Mouse (Mus musculus) megakaryocyte-erythroid progenitor cell, adult 5-6 weeks (primary cell): Measurements from ENCODE around the gene Sh3bp1. TPM values are rescaled to one million over a fixed set of nuclear protein-coding genes. Genes with fewer than 3 reads are reported as not detected.
"Not testable (repeated sequence)": the region's sequence is repeated elsewhere in the genome, so short reads cannot be mapped to it uniquely, and the experiment has no call there.

ENCODE experiments used
- ATAC-seq: replicated peaks from 2 replicates; pipeline ENCODE4 v1.8.0; 2016; ENCODE audit warnings: mild to moderate bottlenecking, inconsistent platforms; ENCODE audit not compliant: severe bottlenecking, poor library complexity, low FRiP score, low TSS enrichment
- total RNA-seq, 2 experiments: library from RNA; stranded (forward) in 1 of 2; stranded (reverse) in 1 of 2; fragments of 200-1000, 215-1000 nt in 1 of 2; fragments of >200 nt in 1 of 2; fragmentation: Nextera tagmentation in 1 of 2; gene quantifications; 2 replicates each; pipeline ENCODE4 v1.2.3; 2014 to 2017

Gene Sh3bp1
- total RNA-seq, 2 experiments from 2014 or later: 11.6 to 53.7 TPM

- ATAC-seq: peak; percentile 53
These were observed 22.4 kb upstream of the Sh3bp1 start, which contains the start of gene Gga1 for GRCm38 (mm10) chr15:78876991-78877809. Gene Gga1 (plus strand): TSS chr15:78877190.

DNA sequence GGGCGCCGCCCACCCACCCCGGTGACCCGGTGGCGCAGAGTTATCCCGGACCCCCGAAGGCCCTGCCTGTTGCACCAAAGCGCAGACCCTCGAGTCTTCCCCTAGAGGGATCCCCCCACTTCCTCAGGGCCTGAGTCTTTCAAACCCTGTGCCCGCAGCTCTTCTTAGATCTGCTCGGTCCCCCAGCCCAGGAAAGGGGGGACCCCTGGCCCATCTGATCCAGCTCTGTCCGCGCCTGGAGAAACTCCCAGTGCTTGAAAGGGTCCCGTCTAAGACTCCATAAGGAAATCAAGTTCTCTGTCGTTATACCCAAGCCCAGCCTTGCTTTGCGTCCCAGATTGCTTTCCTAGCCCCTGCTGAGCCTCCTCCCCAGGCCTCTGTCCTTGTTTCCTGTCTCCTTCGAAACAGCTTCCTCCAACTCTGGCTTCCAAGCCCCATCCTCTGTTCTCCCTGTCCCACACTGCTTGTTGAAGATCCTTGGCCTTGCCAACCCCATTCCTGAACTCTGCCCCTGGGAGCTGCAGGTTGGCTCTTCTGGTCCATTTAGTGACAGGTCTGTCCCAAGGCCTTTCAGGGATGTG is 21.7 kb upstream of the Sh3bp1 start:
- ATAC-seq: no peak

DNA sequence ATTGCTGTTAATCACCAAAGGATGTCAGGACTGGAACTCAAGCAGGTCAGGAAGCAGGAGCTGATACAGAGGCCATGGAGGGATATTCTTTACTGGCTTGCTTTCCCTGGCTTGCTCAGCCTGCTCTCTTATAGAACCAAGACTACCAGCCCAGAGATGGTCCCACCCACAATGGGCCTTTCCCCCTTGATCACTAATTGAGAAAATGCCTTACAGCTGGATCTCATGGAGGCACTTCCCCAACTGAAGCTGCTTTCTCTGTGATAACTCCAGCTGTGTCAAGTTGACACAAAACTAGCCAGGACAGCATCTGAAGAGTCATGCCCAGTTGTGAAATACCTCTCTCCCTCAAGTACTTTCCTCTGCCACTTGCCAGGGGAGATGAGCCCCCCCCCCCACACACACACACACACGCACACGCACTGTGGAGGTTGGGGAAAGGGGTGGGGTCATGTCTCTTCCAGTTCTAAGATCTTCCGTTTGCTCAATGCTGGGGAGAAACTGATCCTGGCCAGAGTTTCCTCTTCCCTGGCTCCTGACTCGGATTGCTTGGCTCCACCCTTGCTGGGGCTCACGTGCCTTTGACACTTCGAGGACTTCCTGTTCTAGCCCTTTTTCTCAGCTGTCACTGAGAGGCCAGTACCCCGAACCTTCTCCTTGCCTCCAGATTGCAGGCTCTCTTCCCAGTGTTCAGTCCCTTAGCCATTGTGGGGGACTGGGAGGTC is 20.6 kb upstream of the Sh3bp1 start:
- not testable (repeated sequence) for ATAC-seq

- no peak for ATAC-seq
These were observed 19.1 kb upstream of the Sh3bp1 start for GRCm38 (mm10) chr15:78880432-78880831.

- no peak for ATAC-seq
These were observed 17.7 kb upstream of the Sh3bp1 start for GRCm38 (mm10) chr15:78881828-78882227.

DNA sequence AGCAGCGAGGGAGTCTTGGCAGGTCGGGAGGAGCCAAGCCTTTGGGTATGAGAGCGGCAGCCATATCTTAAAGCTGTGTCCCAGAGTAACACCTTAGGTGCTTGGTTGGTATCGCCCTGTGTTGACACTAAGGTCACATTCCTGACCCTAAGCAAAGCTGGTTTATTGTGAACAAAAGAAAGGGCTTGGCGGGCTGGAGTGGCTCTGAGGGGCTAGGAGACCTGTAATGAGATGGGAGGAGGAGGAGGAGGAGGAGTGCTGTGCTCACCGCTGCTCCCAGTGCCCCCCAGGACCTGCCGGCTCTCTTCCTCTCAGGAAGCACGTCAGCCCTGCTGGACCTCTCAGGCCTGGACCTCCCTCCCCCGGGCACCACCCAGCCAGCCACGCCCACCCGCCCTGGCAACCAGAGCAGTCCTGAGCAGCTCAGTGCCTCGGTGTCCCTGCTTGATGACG is 10.1 kb upstream of the Sh3bp1 start:
- no peak for ATAC-seq

DNA sequence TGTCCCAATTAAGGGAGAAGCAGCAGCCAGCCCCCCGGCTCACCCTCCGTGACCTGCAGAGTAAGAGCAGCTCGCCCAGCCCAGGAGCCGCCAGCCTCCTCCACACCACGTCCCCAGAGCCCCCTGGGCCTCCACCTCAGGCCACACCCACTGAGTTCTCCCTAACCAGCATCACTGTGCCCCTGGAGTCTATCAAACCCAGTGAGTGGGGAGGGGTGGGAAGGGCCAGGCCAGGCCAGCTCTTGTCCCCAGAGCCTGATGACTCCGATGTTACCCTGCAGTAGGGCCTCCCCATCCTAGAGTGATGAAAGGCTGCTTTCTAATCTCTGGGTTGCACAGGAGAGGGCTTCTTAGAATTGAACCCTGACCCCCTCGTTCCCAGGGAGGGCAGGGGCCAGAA is 7.1 kb upstream of the Sh3bp1 start:
- no peak for ATAC-seq

GRCm38 (mm10) chr15:78894726-78895125 is 4.8 kb upstream of the Sh3bp1 start:
- no peak for ATAC-seq

DNA sequence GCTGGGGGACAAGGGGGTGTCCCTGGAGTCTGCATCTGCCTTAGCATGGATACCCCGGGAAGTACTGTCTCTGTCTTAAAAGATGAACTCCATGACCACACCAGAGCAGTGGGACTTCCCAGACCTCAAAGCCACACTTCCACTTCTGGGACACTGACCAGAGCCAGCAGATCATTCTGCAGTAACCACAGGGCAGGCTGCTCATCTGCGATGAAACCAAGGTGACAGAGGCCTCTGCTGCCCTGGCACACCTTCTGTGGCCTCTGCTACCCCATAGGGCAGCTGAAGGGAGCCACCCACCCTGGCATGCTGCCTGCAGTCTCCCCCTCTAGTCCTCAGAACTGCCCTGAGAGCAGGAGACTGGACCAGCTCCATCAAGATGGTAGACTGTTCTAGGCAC is 3.8 kb upstream of the Sh3bp1 start:
- no peak for ATAC-seq

DNA sequence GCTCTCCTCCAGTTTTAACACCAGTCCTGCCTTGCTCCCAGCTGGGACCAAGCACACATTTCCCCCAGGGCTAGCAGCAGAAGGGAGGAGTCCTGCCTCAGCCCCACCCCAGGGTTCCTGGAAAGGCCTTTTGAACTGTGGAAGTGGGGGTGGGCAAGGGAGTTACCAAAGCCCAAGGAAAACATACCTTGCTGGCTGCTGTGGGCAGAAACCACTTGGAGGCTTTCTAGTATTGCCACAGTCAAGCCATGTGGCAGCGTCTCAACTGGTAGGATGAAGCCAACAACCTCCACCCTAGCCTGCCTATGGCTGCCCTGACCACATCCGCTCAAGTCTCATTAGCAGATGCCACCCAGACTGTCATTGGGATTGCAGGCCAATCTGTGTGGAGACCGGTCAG is 3.4 kb upstream of the Sh3bp1 start:
- no peak for ATAC-seq

- peak; percentile 48 for ATAC-seq
These were observed 2.1 kb upstream of the Sh3bp1 start for GRCm38 (mm10) chr15:78897488-78897887.

- no peak for ATAC-seq
These were observed 1.0 kb upstream of the Sh3bp1 start for GRCm38 (mm10) chr15:78898507-78899001.

GRCm38 (mm10) chr15:78899409-78899739 is 194 bp upstream of the Sh3bp1 start, which contains the start of gene Gm49510:
Gene Gm49510 (plus strand): TSS chr15:78899667.
- ATAC-seq: no peak

DNA sequence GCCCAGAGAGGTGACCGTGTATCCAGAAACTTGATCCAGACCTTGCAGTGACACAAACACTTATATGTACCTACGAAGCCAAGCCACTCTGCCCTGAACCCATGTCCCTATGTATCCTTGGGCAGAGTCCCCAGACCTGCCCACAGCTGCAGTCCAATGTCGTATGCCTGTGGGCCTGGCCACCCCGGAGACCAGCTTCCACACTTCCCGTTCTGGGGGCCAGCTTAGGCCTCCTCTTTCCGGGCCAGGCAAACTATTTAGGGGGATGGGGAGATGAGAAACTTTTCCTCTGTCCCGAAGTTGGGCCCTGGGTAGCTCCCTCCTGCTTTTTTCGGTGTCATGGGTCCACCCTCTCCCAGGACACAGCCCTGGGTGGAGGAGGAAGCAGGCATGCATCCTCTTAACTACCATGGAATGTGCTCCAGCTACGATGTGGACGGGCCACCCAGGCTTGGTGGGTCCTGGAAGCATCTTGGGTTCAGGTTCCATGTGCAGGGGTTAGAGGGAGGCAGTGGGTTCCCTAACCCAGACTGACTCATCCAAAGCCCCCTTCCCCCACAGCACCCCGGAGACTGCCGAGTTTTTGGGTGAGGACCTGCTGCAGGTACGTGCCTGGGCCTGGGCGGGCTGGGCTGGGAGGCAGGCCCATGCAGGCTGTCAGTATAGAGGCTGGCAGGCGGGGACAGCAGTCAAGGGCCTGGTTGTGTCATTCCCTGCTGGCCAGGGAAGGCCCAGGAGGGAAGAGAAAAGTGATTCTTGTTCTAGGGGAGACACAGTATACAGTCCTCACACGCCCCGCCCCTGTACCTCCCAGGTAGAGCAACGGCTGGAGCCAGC is 1.2 kb downstream of the Sh3bp1 start:
- no peak for ATAC-seq

- no peak for ATAC-seq
These were observed 1.8 kb downstream of the Sh3bp1 start for GRCm38 (mm10) chr15:78901422-78901789.

- ATAC-seq: 0 out of 2 replicates have a peak, but pooled peaks have one; percentile 42
These were observed 3.7 kb downstream of the Sh3bp1 start for GRCm38 (mm10) chr15:78903243-78903642.

GRCm38 (mm10) chr15:78908399-78908798 is 8.8 kb downstream of the Sh3bp1 start:
- ATAC-seq: no peak

GRCm38 (mm10) chr15:78908982-78909381 is 9.4 kb downstream of the Sh3bp1 start:
- ATAC-seq: no peak

GRCm38 (mm10) chr15:78912040-78912439 is 12.5 kb downstream of the Sh3bp1 start:
- ATAC-seq: 0 out of 2 replicates have a peak, but pooled peaks have one; percentile 11
